Mouse (Mus musculus) C2C12 (cell line): Measurements from ENCODE around the gene Lmod1. TPM values are rescaled to one million over a fixed set of nuclear protein-coding genes. Genes with fewer than 3 reads are reported as not detected.

Source experiments
- H3K27me3 ChIP-seq: one replicate; pipeline ENCODE4 v1.6.1; 2011; ENCODE audit not compliant: control insufficient read depth, insufficient read depth, insufficient read length
- H3K36me3 ChIP-seq: one replicate; pipeline ENCODE4 v1.6.1; 2011; ENCODE audit not compliant: control insufficient read depth, insufficient read depth
- H3K4me3 ChIP-seq: one replicate; pipeline ENCODE4 v1.5.1; 2011; ENCODE audit warnings: mild to moderate bottlenecking, control low read depth; ENCODE audit not compliant: poor library complexity, insufficient read depth, severe bottlenecking
- H3K79me2 ChIP-seq: one replicate; pipeline ENCODE4 v1.6.1; 2011; ENCODE audit not compliant: control insufficient read depth, insufficient read depth
- H3K79me3 ChIP-seq: one replicate; pipeline ENCODE4 v1.6.1; 2011; ENCODE audit warnings: low read depth, control low read depth
- H3ac ChIP-seq: one replicate; pipeline ENCODE3; 2011; ENCODE audit warnings: low read depth; ENCODE audit not compliant: control insufficient read depth, insufficient read length
- CEBPB ChIP-seq: IDR thresholded peaks from one replicate; pipeline ENCODE4 v1.6.1; 2011; ENCODE audit warnings: low read depth, mild to moderate bottlenecking, control low read depth, moderate library complexity
- CTCF ChIP-seq: IDR thresholded peaks from one replicate; pipeline ENCODE4 v1.5.1; 2011; ENCODE audit not compliant: control insufficient read depth, insufficient read depth, insufficient read length
- FOSL1 ChIP-seq: IDR thresholded peaks from one replicate; pipeline ENCODE4 v1.8.0; 2011; ENCODE audit warnings: mild to moderate bottlenecking, low read length; ENCODE audit not compliant: poor library complexity, insufficient read depth, severe bottlenecking
- MAX ChIP-seq: IDR thresholded peaks from one replicate; pipeline ENCODE4 v1.6.1; 2011; ENCODE audit warnings: mild to moderate bottlenecking, control low read depth
- MYOD1 ChIP-seq: IDR thresholded peaks from one replicate; pipeline ENCODE4 v1.6.1; 2011; ENCODE audit warnings: low read depth; ENCODE audit not compliant: control insufficient read depth, insufficient read length
- MYOG ChIP-seq: IDR thresholded peaks from one replicate; pipeline ENCODE4 v1.6.1; 2011; ENCODE audit not compliant: control insufficient read depth, insufficient read length; ENCODE audit errors: extremely low read depth
- USF1 ChIP-seq: IDR thresholded peaks from one replicate; pipeline ENCODE4 v1.6.1; 2011; ENCODE audit warnings: low read depth, mild to moderate bottlenecking, control low read depth, moderate library complexity
- polyA plus RNA-seq: library from polyadenylated mRNA; unstranded; fragments of >200 nt; fragmentation: generic; extraction: Trizol; gene quantifications from one replicate; pipeline ENCODE4 v1.2.1, GENCODE M21; 2012; ENCODE audit warnings: missing spikeins

Lmod1 gene
- polyA plus RNA-seq, 1 experiment = 1.9 TPM

DNA sequence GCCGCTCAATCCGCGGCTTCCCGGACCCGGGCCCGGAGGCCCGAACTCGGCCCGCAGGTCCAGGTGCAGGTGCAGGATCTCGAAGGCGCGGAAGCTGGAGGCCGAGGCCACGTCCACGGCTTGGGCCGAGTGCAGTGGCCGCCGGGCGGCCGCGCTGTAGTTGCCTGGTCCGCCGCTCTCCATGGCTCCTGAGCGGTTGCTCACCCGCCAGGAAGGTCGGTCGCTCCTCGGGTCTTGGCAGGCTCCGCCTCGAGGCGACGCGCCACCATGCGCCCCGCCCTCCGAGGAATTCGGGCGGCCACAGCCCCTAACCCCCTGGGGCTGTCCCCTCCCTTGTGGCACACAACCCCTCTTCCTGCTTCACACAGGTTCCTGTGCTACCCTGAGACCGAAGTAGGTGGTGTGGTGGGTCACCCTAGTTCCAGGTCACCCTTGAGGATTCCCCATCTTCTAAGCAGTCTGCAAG is 40.7 kb upstream of the Lmod1 start, which contains the start of gene Rnpep:
Gene Rnpep (minus strand): TSS at position 259 of the 466 bp plus-strand sequence.
- Histone ChIP-seq H3ac (peak within 1 kb of the TSS; percentile 92), H3K79me3 (peaks cover 1% of the 10 kb centered on the region), H3K4me3 (peak within 1 kb of the TSS; percentile 52), H3K79me2 (no peaks in the 10 kb centered on the region), H3K36me3 (no peaks in the 10 kb centered on the region), H3K27me3 (no peaks in the 10 kb centered on the region)
- TF ChIP-seq FOSL1 (no peak), USF1 (no peak), MAX (no peak), CTCF (no peak), MYOG (no peak), MYOD1 (no peak), CEBPB (no peak)

DNA sequence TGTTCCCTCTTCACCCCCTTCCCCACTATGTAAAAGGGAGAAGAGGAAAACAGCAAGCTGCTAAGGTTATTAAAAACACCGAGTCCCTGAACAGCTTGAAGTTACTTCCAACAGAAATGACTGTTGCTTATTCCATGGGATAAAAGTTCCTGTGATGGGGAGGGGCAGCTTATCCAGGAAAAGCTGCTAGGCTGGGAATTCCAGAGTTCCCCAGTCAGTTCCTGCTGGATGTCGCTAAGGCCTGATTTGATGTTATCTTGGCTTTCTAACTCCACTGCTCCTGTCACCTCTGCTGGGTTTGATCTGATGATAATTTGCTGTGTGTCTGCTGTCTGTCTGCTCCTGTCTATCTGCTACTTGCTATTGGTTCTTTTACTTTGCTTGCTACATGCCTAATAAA is 38.3 kb upstream of the Lmod1 start:
- no peaks in the 10 kb centered on the region for H3K27me3 ChIP-seq
- no peaks in the 10 kb centered on the region for H3K36me3 ChIP-seq
- no peak overlapping the region for H3ac ChIP-seq
- no peak overlapping the region for H3K4me3 ChIP-seq
- H3K79me3 ChIP-seq = peaks cover 1% of the 10 kb centered on the region
- TF ChIP-seq CTCF = no peak
- TF ChIP-seq MYOG = no peak
- no peak for TF ChIP-seq CEBPB
- no peak for TF ChIP-seq MAX
- TF ChIP-seq MYOD1 = no peak
- TF ChIP-seq FOSL1 = no peak
- TF ChIP-seq USF1 = no peak
- no peaks in the 10 kb centered on the region for H3K79me2 ChIP-seq

DNA sequence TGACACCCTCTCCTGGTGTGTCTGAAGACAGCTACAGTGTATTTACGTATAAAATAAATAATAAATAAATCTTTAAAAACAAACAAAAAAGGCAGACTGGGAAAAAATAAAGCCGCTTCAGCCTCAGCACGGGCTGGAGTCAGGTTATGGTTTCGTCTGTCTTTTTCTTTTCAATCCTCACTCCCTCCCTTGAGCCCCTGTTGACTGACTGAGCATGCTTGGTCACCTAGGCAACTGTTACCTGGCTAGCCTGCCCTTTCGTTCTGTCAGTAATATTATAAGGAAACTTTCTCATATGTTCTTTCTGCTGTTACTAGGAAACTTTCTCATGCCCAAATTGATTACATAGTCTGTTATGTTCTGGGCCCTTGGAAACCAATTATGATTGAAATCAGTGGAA is 33.7 kb upstream of the Lmod1 start:
- Histone ChIP-seq H3ac (no peak overlapping the region), H3K79me3 (no peaks in the 10 kb centered on the region), H3K27me3 (no peaks in the 10 kb centered on the region), H3K79me2 (no peaks in the 10 kb centered on the region), H3K4me3 (no peak overlapping the region), H3K36me3 (no peaks in the 10 kb centered on the region)
- no peak for TF ChIP-seq MYOG
- no peak for TF ChIP-seq MAX
- TF ChIP-seq CTCF = no peak
- TF ChIP-seq CEBPB = no peak
- no peak for TF ChIP-seq USF1
- no peak for TF ChIP-seq MYOD1
- TF ChIP-seq FOSL1 = no peak

DNA sequence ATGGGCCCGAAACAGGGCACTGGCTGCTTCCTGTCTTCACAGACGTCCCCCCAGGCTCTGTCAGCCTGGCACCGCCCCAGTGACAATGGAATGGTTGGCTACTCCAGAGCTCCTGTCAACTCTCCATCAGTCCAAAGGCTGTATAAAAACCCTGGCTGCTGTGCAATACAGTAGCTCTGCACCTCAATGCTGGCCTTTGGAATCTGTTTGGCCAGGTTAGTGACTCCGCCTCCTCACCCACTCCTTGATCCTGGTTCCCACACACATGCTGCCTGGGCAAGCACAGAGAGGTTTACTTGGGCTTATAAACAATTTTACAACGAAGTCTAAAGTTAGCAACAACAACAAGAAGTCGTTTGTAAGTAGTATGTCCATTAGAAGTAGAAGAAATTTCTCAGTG is 13.3 kb upstream of the Lmod1 start:
- Histone ChIP-seq H3K36me3 (peaks cover 14% of the 10 kb centered on the region), H3K4me3 (no peak overlapping the region), H3ac (no peak overlapping the region), H3K79me3 (peaks cover 47% of the 10 kb centered on the region), H3K27me3 (no peaks in the 10 kb centered on the region), H3K79me2 (peaks cover 60% of the 10 kb centered on the region)
- no peak for TF ChIP-seq USF1
- no peak for TF ChIP-seq MYOD1
- TF ChIP-seq FOSL1 = no peak
- no peak for TF ChIP-seq MYOG
- no peak for TF ChIP-seq MAX
- TF ChIP-seq CTCF = no peak
- TF ChIP-seq CEBPB = no peak

DNA sequence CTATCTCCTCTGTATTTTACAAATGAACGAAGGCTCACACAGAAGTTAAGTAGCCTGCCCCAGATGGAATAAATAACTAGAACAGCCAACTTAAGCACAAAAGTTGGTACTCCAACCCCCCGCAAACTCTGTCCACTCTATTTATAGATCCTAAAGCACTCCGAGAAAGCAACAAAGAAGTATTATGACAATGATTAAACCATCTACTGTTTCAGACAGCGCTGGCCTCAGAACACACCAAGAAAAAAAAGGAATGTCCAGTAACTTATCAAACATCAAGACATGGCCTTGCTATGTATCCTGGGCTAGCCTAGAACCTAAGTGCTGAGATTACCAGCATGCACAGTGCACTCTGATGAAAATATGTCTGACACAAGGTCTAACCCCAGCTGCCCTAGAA is 12.4 kb upstream of the Lmod1 start:
- Histone ChIP-seq H3K4me3 (peak overlapping the region; percentile 85), H3K36me3 (peaks cover 14% of the 10 kb centered on the region), H3K79me2 (peaks cover 60% of the 10 kb centered on the region), H3K79me3 (peaks cover 47% of the 10 kb centered on the region), H3ac (peak overlapping the region; percentile 30), H3K27me3 (no peaks in the 10 kb centered on the region)
- TF ChIP-seq FOSL1 (no peak), USF1 (no peak), MYOD1 (no peak), CTCF (no peak), CEBPB (no peak), MYOG (no peak), MAX (no peak)
